Mouse (Mus musculus) stomach, postnatal 0 days (tissue): ENCODE data around the gene Zbtb11. TPM values are rescaled to one million over a fixed set of nuclear protein-coding genes. Genes with fewer than 3 reads are reported as not detected.
"Not testable (repeated sequence)": the region's sequence is repeated elsewhere in the genome, so short reads cannot be mapped to it uniquely, and the experiment has no call there.

Experiments
- ATAC-seq: fragments of 200-750 bp; cut with Nextera tagmentation; 2 replicates; pipeline ENCODE4 v1.8.0; 2017; ENCODE audit not compliant: low FRiP score, low TSS enrichment
- DNase-seq: peaks from one replicate; pipeline ENCODE4 v3.0.0-alpha.2; 2016; ENCODE audit warnings: low spot score
- H3K27ac ChIP-seq: fragments of 300-500 bp; sonication (generic); replicated peaks from 2 replicates; pipeline ENCODE4 v1.5.1; 2014; ENCODE audit warnings: mild to moderate bottlenecking, control low read depth
- H3K27me3 ChIP-seq: fragments of 300-500 bp; sonication (generic); 2 replicates; pipeline ENCODE4 v1.6.1; 2014; ENCODE audit warnings: low read length; ENCODE audit not compliant: control insufficient read depth, insufficient read depth
- H3K36me3 ChIP-seq: fragments of 300-500 bp; sonication (generic); 2 replicates; pipeline ENCODE4 v1.6.1; 2014; ENCODE audit warnings: low read length, mixed read lengths; ENCODE audit not compliant: control insufficient read depth, insufficient read depth
- H3K4me1 ChIP-seq: fragments of 300-500 bp; sonication (generic); replicated peaks from 2 replicates; pipeline ENCODE4 v1.6.1; 2014; ENCODE audit warnings: antibody characterized with exemption; ENCODE audit not compliant: control insufficient read depth, insufficient read depth
- H3K4me2 ChIP-seq: fragments of 300-500 bp; sonication (generic); replicated peaks from 2 replicates; pipeline ENCODE4 v1.6.1; 2014; ENCODE audit warnings: low read depth, mild to moderate bottlenecking, control low read depth, moderate library complexity
- H3K4me3 ChIP-seq: fragments of 300-500 bp; sonication (generic); 2 replicates; pipeline ENCODE4 v1.5.1; 2014; ENCODE audit warnings: low read depth, low read length, control low read depth
- H3K9ac ChIP-seq: fragments of 300-500 bp; sonication (generic); 2 replicates; pipeline ENCODE4 v1.6.1; 2014; ENCODE audit warnings: mild to moderate bottlenecking, low read length, control low read depth, mixed read lengths
- H3K9me3 ChIP-seq: fragments of 300-500 bp; sonication (generic); 2 replicates; pipeline ENCODE4 v1.6.1; 2016; ENCODE audit warnings: low read length; ENCODE audit not compliant: control insufficient read depth
- CTCF ChIP-seq: IDR thresholded peaks from 2 replicates; pipeline ENCODE4 v1.5.1; 2016; ENCODE audit warnings: antibody characterized with exemption, low read depth, mild to moderate bottlenecking, moderate library complexity
- EP300 ChIP-seq: optimal IDR thresholded peaks from 2 replicates; pipeline ENCODE3; 2016; ENCODE audit warnings: antibody characterized with exemption
- WGBS: fragments of 180-500 bp; shearing (Covaris S2); extraction: QIAGEN DNeasy Blood & Tissue Kit; methylation state at CpG from one replicate; pipeline ENCODE4 v1.1.7; 2014; 5-methylcytosine and 5-hydroxymethylcytosine counted together
- polyA plus RNA-seq: library from polyadenylated mRNA; unstranded; fragments of >200 nt; fragmentation: Nextera tagmentation; extraction: Ambion mirVana; gene quantifications from 2 replicates; pipeline ENCODE4 v1.2.1, GENCODE M21; 2015

The Zbtb11 gene
- polyA plus RNA-seq, 1 experiment from 2014 or later = 7.3 TPM

DNA sequence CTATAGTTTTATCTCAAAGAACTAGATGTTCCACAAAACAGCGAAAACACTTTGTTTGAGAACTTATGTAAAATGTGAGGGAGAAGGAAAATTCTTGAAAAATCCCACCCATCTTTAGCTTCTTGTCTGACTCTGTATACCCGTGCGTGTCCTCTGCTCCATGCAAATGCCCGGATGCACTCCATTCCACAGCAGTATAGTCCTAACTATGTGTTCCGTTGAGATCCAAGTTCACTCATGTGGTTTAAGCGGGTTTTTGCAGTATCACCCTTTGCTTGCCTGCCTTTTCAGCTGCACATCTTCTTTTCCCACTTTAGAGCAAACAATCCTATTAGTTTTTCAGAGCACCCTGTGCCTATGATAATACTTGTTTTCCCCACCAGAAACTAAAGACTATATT, 62.8 kb downstream of the Zbtb11 start:
- DNase-seq = no peak
- 47% methylated on average over 6 of the region's 6 CpGs for WGBS

DNA sequence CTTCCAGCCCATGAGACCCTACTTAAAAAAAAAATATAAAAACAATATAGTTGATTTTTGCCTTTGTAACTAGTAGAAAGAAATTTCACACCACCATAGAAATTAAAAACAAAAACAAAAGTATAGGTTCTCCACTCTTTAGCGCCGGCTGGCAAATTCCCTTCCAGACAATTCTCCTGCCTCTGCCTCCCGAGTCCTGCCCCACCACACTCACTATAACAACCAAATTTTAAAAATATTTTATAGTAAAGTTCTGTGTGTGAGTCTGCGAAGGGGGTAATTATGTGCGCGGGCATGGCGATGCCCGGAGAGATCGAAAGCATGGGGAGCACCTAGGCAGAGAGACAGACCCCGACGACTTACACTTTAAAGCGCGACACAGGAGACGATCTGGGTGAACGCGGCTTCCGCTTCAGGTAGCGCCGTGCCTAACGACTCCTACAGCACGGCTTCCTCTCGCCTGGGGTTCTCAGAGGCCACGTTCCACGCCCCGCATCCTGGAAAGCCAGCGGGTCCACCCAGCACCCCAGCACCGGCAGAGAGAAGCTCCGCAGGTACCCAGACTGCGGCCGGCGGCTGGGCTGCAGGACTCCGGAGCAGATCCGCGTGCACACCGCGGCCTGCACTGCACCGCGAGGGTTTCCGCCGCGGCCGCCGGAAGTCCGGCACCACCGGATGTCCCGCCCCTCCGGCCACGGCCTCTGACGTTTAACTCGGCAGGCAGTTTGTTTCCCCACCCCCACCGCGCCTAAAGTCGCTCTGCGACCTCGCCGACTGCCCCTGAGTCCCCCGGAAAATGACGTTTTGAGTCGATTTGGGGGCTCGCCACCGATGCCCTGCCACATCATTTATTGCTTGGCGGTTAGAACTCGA, 63.7 kb downstream of the Zbtb11 start, which contains the start of gene Trmt10c:
Trmt10c (minus strand) TSS at position 682 of the 873 bp plus-strand sequence.
- Histone ChIP-seq H3K27ac (peak within 1 kb of the TSS; percentile 96), H3K9me3 (no peaks in the 10 kb centered on the region), H3K36me3 (no peaks in the 10 kb centered on the region; the same call in 1 of the 2 replicates), H3K9ac (peak within 1 kb of the TSS; percentile 95), H3K27me3 (no peaks in the 10 kb centered on the region), H3K4me2 (peak within 1 kb of the TSS; percentile 55), H3K4me1 (no peaks in the 10 kb centered on the region), H3K4me3 (peak within 1 kb of the TSS; percentile 95)
- ATAC-seq (peak; percentile 100), DNase-seq (peak; percentile 95)
- TF ChIP-seq CTCF = no peak; the same call in 1 of the 2 replicates
- TF ChIP-seq EP300 = peak; percentile 68
- under 1% methylated on average over 58 of the region's 63 CpGs for WGBS

More for the DNA sequence above, 62.8 kb downstream of the Zbtb11 start:
- Histone ChIP-seq H3K36me3 (no peaks in the 10 kb centered on the region; the same call in 1 of the 2 replicates), H3K9ac (peak overlapping the region; percentile 95), H3K4me3 (peak overlapping the region; percentile 95), H3K9me3 (no peaks in the 10 kb centered on the region), H3K4me1 (no peaks in the 10 kb centered on the region), H3K27me3 (no peaks in the 10 kb centered on the region), H3K27ac (no peak overlapping the region), H3K4me2 (peak overlapping the region; percentile 55)
- TF ChIP-seq EP300 = no peak
- no peak for TF ChIP-seq CTCF
- ATAC-seq = no peak

DNA sequence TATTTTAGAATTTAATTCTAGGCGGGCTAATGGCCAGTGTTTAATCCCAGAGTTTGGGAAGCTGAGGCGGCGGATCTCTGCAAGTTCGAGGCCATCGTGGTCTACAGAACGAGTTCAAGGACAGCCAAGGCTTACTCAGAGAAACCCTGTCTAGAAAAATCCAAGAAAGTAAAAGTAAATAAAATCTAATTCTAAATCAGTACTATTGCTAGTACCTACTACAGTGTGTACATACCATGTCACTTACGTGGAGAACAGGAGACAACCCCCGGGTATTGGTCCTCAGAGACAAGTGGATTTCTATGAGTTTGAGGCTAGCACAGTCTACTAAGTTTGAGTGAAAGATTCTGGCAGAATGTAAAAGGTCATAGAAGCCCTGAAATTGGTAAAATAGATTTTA, 64.4 kb downstream of the Zbtb11 start:
- no peak for DNase-seq
- Histone ChIP-seq H3K4me3 (peak overlapping the region; percentile 95), H3K27ac (peak overlapping the region; percentile 96), H3K9ac (peak overlapping the region; percentile 95), H3K27me3 (no peaks in the 10 kb centered on the region), H3K9me3 (no peaks in the 10 kb centered on the region), H3K36me3 (no peaks in the 10 kb centered on the region; the same call in 1 of the 2 replicates), H3K4me1 (no peaks in the 10 kb centered on the region), H3K4me2 (peak overlapping the region; percentile 55)
- 25% methylated on average over 8 of the region's 8 CpGs for WGBS
- no peak; the same call in 1 of the 2 replicates for ATAC-seq
- no peak for TF ChIP-seq EP300
- TF ChIP-seq CTCF = no peak

DNA sequence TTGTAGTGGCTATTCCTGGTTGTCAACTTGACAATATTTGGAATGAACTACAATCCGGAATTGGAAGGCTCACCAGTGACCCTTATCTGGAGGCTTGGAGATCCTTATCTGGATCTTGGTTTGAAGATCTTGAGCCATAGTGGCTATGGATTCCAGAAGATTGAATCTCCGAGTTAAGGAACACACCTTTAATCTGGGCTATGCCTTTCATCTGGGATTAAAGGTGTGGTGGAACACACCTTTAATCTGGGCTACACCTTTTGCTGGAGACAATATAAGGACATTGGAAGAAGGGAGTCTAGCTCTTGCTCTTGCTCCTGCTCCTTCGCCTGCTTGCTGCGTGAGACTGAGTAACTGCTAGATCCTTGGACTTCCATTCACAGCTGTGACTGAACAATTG, 74.4 kb downstream of the Zbtb11 start, which contains the start of gene Senp7:
Senp7 (plus strand) TSS at position 301 of the 400 bp plus-strand sequence.
- not testable (repeated sequence) for H3K27me3 ChIP-seq, ATAC-seq, H3K36me3 ChIP-seq, H3K4me3 ChIP-seq, H3K27ac ChIP-seq, H3K4me2 ChIP-seq, H3K9ac ChIP-seq, H3K9me3 ChIP-seq, H3K4me1 ChIP-seq, DNase-seq
- WGBS = no CpG with 5 or more reads among the region's 4 CpGs

DNA sequence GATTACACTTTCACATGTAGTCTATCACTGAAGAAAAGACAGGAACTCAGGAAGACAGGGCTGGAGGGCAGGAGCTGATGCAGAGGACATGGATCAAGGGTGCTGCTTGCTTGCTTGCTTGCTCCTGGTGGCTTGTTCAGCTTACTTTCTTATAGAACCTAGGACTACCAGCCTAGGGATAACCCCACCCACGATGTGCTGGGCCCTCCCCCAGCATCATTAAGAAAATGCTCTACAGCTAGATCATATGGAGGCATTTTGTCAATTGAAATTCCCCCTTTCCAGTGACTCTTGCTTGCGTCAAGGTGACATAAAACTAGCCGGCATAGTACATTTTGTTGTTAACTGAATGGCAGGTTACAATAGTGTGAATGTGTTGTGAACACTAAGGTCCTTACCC, 82.2 kb downstream of the Zbtb11 start:
- 77% methylated on average over 3 of the region's 3 CpGs for WGBS

More for the DNA sequence above, 82.2 kb downstream of the Zbtb11 start:
- H3K4me3 ChIP-seq = no peak overlapping the region
- TF ChIP-seq CTCF (no peak), EP300 (no peak)
- H3K9me3 ChIP-seq = no peaks in the 10 kb centered on the region
- no peak overlapping the region for H3K4me2 ChIP-seq
- H3K36me3 ChIP-seq = no peaks in the 10 kb centered on the region
- no peak overlapping the region for H3K9ac ChIP-seq
- H3K27me3 ChIP-seq = no peaks in the 10 kb centered on the region
- H3K4me1 ChIP-seq = no peaks in the 10 kb centered on the region
- ATAC-seq (no peak), DNase-seq (no peak)
- H3K27ac ChIP-seq = no peak overlapping the region
